In genomic region chr11:103232966-103233365, GRCm38 (mm10) we compare ENCODE assay signal across 8 mouse cellular contexts. TPM values are rescaled to one million over a fixed set of nuclear protein-coding genes. Genes with fewer than 3 reads are reported as not detected.
DNase-seq lines count a peak whose midpoint lies in the region; TF ChIP-seq lines count a peak whose summit lies in the region.
"Had no signal": no experiment of that assay in that cellular context is flagged by ENCODE, and none has a peak within 500 bp of the region (broad histone marks: within the 10 kb centered on the region; RNA-seq: fewer than 3 reads in every experiment).

No protein-coding gene starts in this region.

- H3K4me1 ChIP-seq in E14TG2a.4 (replicated peaks; ENCODE audit: low read depth, low read length) = peaks cover 54% of the 10 kb centered on the region

- DNase-seq in B cell, adult 2 months = peak; percentile 89
- DNase-seq in cerebellum, adult 18-20 months = peak; percentile 77 to 85
- DNase-seq in gastrocnemius, adult 8-10 months (ENCODE audit: low spot score in 2 of 2) = peak; percentile 68 to 81
- peak; percentile 75 to 85 for DNase-seq in layer of hippocampus, adult 2 months (ENCODE audit: low spot score in 2 of 2)
- DNase-seq in lung, postnatal 10 days = peak; percentile 93
- DNase-seq in right cerebral cortex, postnatal 4 days = peak; percentile 84

- H3K36me3 ChIP-seq in E14TG2a.4 (ENCODE audit: insufficient read depth, low read length) = no peaks in the 10 kb centered on the region

- H3K9me3 ChIP-seq in E14TG2a.4 (ENCODE audit: low read length) = peaks cover 7% of the 10 kb centered on the region; the same call in 1 of the 2 replicates
- H3K9me3 ChIP-seq: limb, embryonic 13.5 days had no signal

- no peaks in the 10 kb centered on the region for H3K27me3 ChIP-seq in E14TG2a.4 (ENCODE audit: insufficient read depth, low read length)
- H3K27me3 ChIP-seq: limb, embryonic 13.5 days had no signal

- TF ChIP-seq CTCF in E14TG2a.4 (conservative IDR thresholded peaks at IDR 0.05; ENCODE audit: low read length) = peak; percentile 79
- TF ChIP-seq CTCF in layer of hippocampus, adult 2 months (conservative IDR thresholded peaks at IDR 0.05) = peak; percentile 97; the same call in 1 of the 2 replicates

- H3K27ac ChIP-seq in layer of hippocampus, adult 2 months = no peak overlapping the region
- H3K27ac ChIP-seq: limb, embryonic 13.5 days had no signal

- H3K4me3 ChIP-seq in E14TG2a.4 (replicated peaks; ENCODE audit: low read length) = no peak overlapping the region
- no peak overlapping the region for H3K4me3 ChIP-seq in layer of hippocampus, adult 2 months
- H3K4me3 ChIP-seq: limb, embryonic 13.5 days had no signal

RNA-seq across cellular contexts. Expression of gene Spata32, which starts 14.7 kb away (rescaled TPM):
- not detected for total RNA-seq in gastrocnemius, adult 8-10 months (2022)
- 1 to 10 TPM; 1.2 to 1.3 TPM for total RNA-seq in layer of hippocampus, adult 2 months (2021)

RNA-seq across cellular contexts. Expression of gene 1700023F06Rik, which starts 24.6 kb away (rescaled TPM):
- total RNA-seq in gastrocnemius, adult 8-10 months (2022) = not detected
- 1 to 10 TPM; 1.5 to 2.0 TPM for total RNA-seq in layer of hippocampus, adult 2 months (2021)

RNA-seq across cellular contexts. Expression of gene Map3k14, which starts 34.3 kb away (rescaled TPM):
- 1 to 10 TPM; 3.0 to 4.9 (median 4.2) TPM for total RNA-seq in gastrocnemius, adult 8-10 months (2022)
- 1 to 10 TPM; 3.3 TPM for total RNA-seq in layer of hippocampus, adult 2 months (2021)
